In the genomic region with DNA sequence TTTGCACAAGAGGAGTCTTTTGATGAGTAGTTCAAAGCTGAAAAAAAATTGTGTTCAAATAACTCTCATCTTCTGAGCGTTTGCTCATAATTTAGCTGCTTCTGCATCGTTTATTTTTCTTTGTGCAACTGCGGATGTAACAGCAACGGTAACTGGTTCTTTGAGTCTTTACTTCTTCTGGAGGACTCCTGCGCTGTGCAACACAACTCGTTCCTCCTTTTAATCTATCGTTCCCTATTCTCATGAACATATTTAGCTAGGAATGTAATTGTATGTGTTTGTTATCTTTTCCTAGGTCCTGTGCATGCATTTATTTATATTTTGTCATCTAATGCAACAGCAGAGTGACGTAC, we compare ENCODE assay signal across 7 mouse cellular contexts.
DNase-seq lines count a peak whose midpoint lies in the region; ATAC-seq and TF ChIP-seq lines count a peak whose summit lies in the region.

No protein-coding gene starts in this region.

- H3K4me2 ChIP-seq in kidney, embryonic 14.5 days (replicated peaks; ENCODE audit: low read depth, low read length): peak overlapping the region; percentile 28; the same call in 1 of the 2 replicates
- peak overlapping the region; percentile 39 for H3K4me2 ChIP-seq in forebrain, embryonic 14.5 days (ENCODE audit: low read length)
- H3K4me2 ChIP-seq in liver, postnatal 0 days (ENCODE audit: low read depth, low read length): peak overlapping the region; percentile 51

- TF ChIP-seq EP300 in liver, postnatal 0 days (IDR thresholded peaks at IDR 0.05; ENCODE audit: low read depth): no peak

- H3K27me3 ChIP-seq in kidney, embryonic 14.5 days (ENCODE audit: control insufficient read depth, insufficient read depth, low read length): no peaks in the 10 kb centered on the region
- H3K27me3 ChIP-seq in forebrain, embryonic 14.5 days (replicated peaks; ENCODE audit: control insufficient read depth, insufficient read depth, low read length): no peaks in the 10 kb centered on the region
- no peaks in the 10 kb centered on the region for H3K27me3 ChIP-seq in liver, postnatal 0 days (ENCODE audit: insufficient read depth, low read length)

- no peak for DNase-seq in kidney, postnatal 36 days
- DNase-seq in forebrain, embryonic 14.5 days (ENCODE audit: low spot score): no peak
- DNase-seq in liver, postnatal 0 days: no peak
- no peak for DNase-seq in layer of hippocampus, postnatal 36 days
- DNase-seq in cerebellum, postnatal 10 days: no peak

- ATAC-seq in kidney, embryonic 14.5 days (ENCODE audit: low FRiP score, low TSS enrichment): no peak
- no peak for ATAC-seq in forebrain, embryonic 14.5 days
- ATAC-seq in liver, postnatal 0 days: no peak

- H3K4me1 ChIP-seq in kidney, embryonic 14.5 days (ENCODE audit: control insufficient read depth, insufficient read depth, low read length): no peaks in the 10 kb centered on the region
- no peaks in the 10 kb centered on the region for H3K4me1 ChIP-seq in brown adipose tissue, adult 24 weeks (ENCODE audit: control insufficient read depth, insufficient read depth, insufficient read length, low read length)
- no peaks in the 10 kb centered on the region for H3K4me1 ChIP-seq in forebrain, embryonic 14.5 days (ENCODE audit: control insufficient read depth, insufficient read depth, low read length)
- no peaks in the 10 kb centered on the region for H3K4me1 ChIP-seq in liver, postnatal 0 days (ENCODE audit: insufficient read depth)

- no peaks in the 10 kb centered on the region for H3K36me3 ChIP-seq in kidney, embryonic 14.5 days (ENCODE audit: control insufficient read depth, insufficient read depth, low read length)
- no peaks in the 10 kb centered on the region for H3K36me3 ChIP-seq in forebrain, embryonic 14.5 days (ENCODE audit: control insufficient read depth, insufficient read depth, low read length)
- H3K36me3 ChIP-seq in liver, postnatal 0 days (replicated peaks; ENCODE audit: insufficient read depth, low read length): no peaks in the 10 kb centered on the region

- no peak overlapping the region for H3K9ac ChIP-seq in kidney, embryonic 14.5 days (ENCODE audit: low read depth, low read length)
- no peak overlapping the region for H3K9ac ChIP-seq in forebrain, embryonic 14.5 days (ENCODE audit: low read length)
- no peak overlapping the region for H3K9ac ChIP-seq in liver, postnatal 0 days (replicated peaks)

- no peaks in the 10 kb centered on the region for H3K9me3 ChIP-seq in kidney, embryonic 14.5 days (ENCODE audit: control insufficient read depth, low read length)
- H3K9me3 ChIP-seq in forebrain, embryonic 14.5 days (replicated peaks; ENCODE audit: control insufficient read depth, low read length): no peaks in the 10 kb centered on the region
- H3K9me3 ChIP-seq in liver, postnatal 0 days (ENCODE audit: low read length): no peaks in the 10 kb centered on the region

- 75% methylated on average over 8 of the region's 8 CpGs for WGBS in kidney, embryonic 14.5 days
- 64% methylated on average over 8 of the region's 8 CpGs for WGBS in forebrain, embryonic 14.5 days
- 41% methylated on average over 8 of the region's 8 CpGs for WGBS in liver, postnatal 0 days (ENCODE audit: insufficient replicate concordance)

- no peak for TF ChIP-seq CTCF in liver, postnatal 0 days (IDR thresholded peaks at IDR 0.05; ENCODE audit: low read depth)

- no peak overlapping the region for H3K27ac ChIP-seq in kidney, embryonic 14.5 days (ENCODE audit: low read depth, low read length)
- H3K27ac ChIP-seq in brown adipose tissue, adult 24 weeks (replicated peaks; ENCODE audit: low read depth, low read length): no peak overlapping the region
- no peak overlapping the region for H3K27ac ChIP-seq in forebrain, embryonic 14.5 days (ENCODE audit: low read depth, low read length)
- no peak overlapping the region for H3K27ac ChIP-seq in liver, postnatal 0 days (ENCODE audit: low read depth)

- H3K4me3 ChIP-seq in kidney, embryonic 14.5 days (ENCODE audit: low read length): no peak overlapping the region
- peak overlapping the region; percentile 22; the same call in 1 of the 2 replicates for H3K4me3 ChIP-seq in brown adipose tissue, adult 24 weeks (ENCODE audit: insufficient read depth, low read depth, low read length)
- H3K4me3 ChIP-seq in forebrain, embryonic 14.5 days (ENCODE audit: low read depth, low read length): no peak overlapping the region
- H3K4me3 ChIP-seq in liver, postnatal 0 days (ENCODE audit: low read depth, low read length): no peak overlapping the region
